Mouse (Mus musculus) neural tube, embryonic 12.5 days (tissue): ENCODE data around the gene Palld. TPM values are rescaled to one million over a fixed set of nuclear protein-coding genes. Genes with fewer than 3 reads are reported as not detected.

ENCODE experiments used
- ATAC-seq: fragments of 200-750 bp; cut with Nextera tagmentation; 2 replicates; pipeline ENCODE4 v1.8.0; 2017; ENCODE audit warnings: low read depth, mild to moderate bottlenecking, moderate TSS enrichment, moderate library complexity; ENCODE audit not compliant: low FRiP score
- H3K27ac ChIP-seq: fragments of 300-500 bp; sonication (generic); 2 replicates; pipeline ENCODE4 v1.5.1; 2016
- H3K27me3 ChIP-seq: fragments of 300-500 bp; sonication (generic); replicated peaks from 2 replicates; pipeline ENCODE4 v1.6.1; 2016; ENCODE audit warnings: mild to moderate bottlenecking
- H3K36me3 ChIP-seq: fragments of 300-500 bp; sonication (generic); 2 replicates; pipeline ENCODE4 v1.6.1; 2016; ENCODE audit warnings: mild to moderate bottlenecking
- H3K4me1 ChIP-seq: fragments of 300-500 bp; sonication (generic); 2 replicates; pipeline ENCODE4 v1.6.1; 2016
- H3K4me2 ChIP-seq: fragments of 300-500 bp; sonication (generic); replicated peaks from 2 replicates; pipeline ENCODE4 v1.6.1; 2016; ENCODE audit warnings: mild to moderate bottlenecking
- H3K4me3 ChIP-seq: fragments of 300-500 bp; sonication (generic); 2 replicates; pipeline ENCODE4 v1.5.1; 2016
- H3K9ac ChIP-seq: fragments of 300-500 bp; sonication (generic); 2 replicates; pipeline ENCODE4 v1.6.1; 2016; ENCODE audit warnings: mild to moderate bottlenecking
- H3K9me3 ChIP-seq: fragments of 300-500 bp; sonication (generic); 2 replicates; pipeline ENCODE4 v1.6.1; 2016; ENCODE audit warnings: mild to moderate bottlenecking
- WGBS: fragments of 180-500 bp; shearing (Covaris S2); methylation state at CpG from one replicate; pipeline ENCODE4 v1.1.7; 2016; 5-methylcytosine and 5-hydroxymethylcytosine counted together
- polyA plus RNA-seq: library from polyadenylated mRNA; unstranded; fragments of >200 nt; fragmentation: Nextera tagmentation; extraction: Ambion mirVana; gene quantifications from 2 replicates; pipeline ENCODE4 v1.2.1, GENCODE M21; 2016

The Palld gene
- polyA plus RNA-seq, 1 experiment from 2014 or later: 46.7 TPM

GRCm38 (mm10) chr8:61796537-61797050 is 105.9 kb downstream of the Palld start:
- no peak overlapping the region for H3K4me3 ChIP-seq
- H3K4me2 ChIP-seq: no peak overlapping the region
- H3K27ac ChIP-seq: no peak overlapping the region
- no peak for ATAC-seq
- H3K9ac ChIP-seq: no peak overlapping the region
- no peaks in the 10 kb centered on the region for H3K4me1 ChIP-seq
- H3K9me3 ChIP-seq: no peaks in the 10 kb centered on the region
- H3K27me3 ChIP-seq: no peaks in the 10 kb centered on the region
- WGBS: 88% methylated on average over 7 of the region's 7 CpGs
- H3K36me3 ChIP-seq: no peaks in the 10 kb centered on the region

DNA sequence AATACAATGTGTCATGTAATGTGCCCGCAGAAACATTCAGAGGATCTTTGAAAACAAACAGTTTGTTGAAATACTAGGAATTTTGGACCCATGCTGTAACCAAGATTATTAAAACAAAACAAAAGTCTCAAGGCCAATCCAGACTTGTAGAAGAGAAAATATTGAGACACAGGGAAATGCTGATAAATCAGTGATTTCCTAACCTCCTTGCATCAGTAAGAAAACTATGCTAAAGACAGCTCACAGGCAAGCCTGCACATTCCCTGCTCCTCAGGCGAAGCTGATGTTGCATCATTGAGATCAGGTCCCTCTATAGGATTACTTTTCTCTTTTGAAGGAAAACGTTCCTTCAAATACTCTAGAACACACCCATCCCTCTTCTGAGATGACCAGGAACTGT is 112.5 kb downstream of the Palld start:
- Histone ChIP-seq H3K4me2 (no peak overlapping the region), H3K9me3 (no peaks in the 10 kb centered on the region), H3K4me1 (no peaks in the 10 kb centered on the region), H3K27ac (no peak overlapping the region), H3K36me3 (no peaks in the 10 kb centered on the region), H3K9ac (no peak overlapping the region), H3K27me3 (no peaks in the 10 kb centered on the region), H3K4me3 (no peak overlapping the region)
- no peak for ATAC-seq
- WGBS: 79% methylated on average over 3 of the region's 3 CpGs

DNA sequence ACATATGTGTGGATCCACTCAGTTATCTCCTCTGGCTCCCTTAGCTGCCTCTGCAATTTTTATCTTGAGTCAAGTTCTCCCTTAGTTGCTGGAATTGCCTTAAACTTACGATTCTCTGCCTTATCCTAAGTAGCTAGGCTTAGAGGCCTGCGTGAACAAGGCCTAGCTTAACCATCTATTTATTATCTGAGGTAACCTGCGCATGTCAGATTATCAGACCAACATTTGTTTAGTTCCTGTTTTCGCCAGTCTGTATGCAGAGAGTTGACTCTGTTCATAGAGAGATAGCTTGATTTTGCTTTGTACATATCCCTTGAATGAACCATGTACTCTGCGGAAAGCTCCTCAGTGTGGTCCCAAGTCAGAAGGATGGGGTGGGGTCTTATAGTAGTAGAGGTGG is 113.2 kb downstream of the Palld start:
- WGBS: 94% methylated on average over 5 of the region's 5 CpGs
- H3K9ac ChIP-seq: no peak overlapping the region
- no peak overlapping the region for H3K4me2 ChIP-seq
- H3K9me3 ChIP-seq: no peaks in the 10 kb centered on the region
- no peaks in the 10 kb centered on the region for H3K4me1 ChIP-seq
- H3K4me3 ChIP-seq: no peak overlapping the region
- ATAC-seq: no peak
- no peaks in the 10 kb centered on the region for H3K36me3 ChIP-seq
- H3K27me3 ChIP-seq: no peaks in the 10 kb centered on the region
- no peak overlapping the region for H3K27ac ChIP-seq

GRCm38 (mm10) chr8:61782931-61783491 is 119.5 kb downstream of the Palld start:
- Histone ChIP-seq H3K4me2 (no peak overlapping the region), H3K4me3 (no peak overlapping the region), H3K9ac (no peak overlapping the region), H3K4me1 (no peaks in the 10 kb centered on the region), H3K9me3 (no peaks in the 10 kb centered on the region), H3K36me3 (no peaks in the 10 kb centered on the region), H3K27ac (no peak overlapping the region), H3K27me3 (no peaks in the 10 kb centered on the region)
- no peak for ATAC-seq
- 83% methylated on average over 7 of the region's 7 CpGs for WGBS

GRCm38 (mm10) chr8:61780652-61781257 is 121.7 kb downstream of the Palld start:
- H3K4me3 ChIP-seq: no peak overlapping the region
- ATAC-seq: no peak
- no peaks in the 10 kb centered on the region for H3K36me3 ChIP-seq
- H3K9ac ChIP-seq: no peak overlapping the region
- no peak overlapping the region for H3K27ac ChIP-seq
- 68% methylated on average over 5 of the region's 5 CpGs for WGBS
- no peak overlapping the region for H3K4me2 ChIP-seq
- no peaks in the 10 kb centered on the region for H3K9me3 ChIP-seq
- no peaks in the 10 kb centered on the region for H3K4me1 ChIP-seq
- no peaks in the 10 kb centered on the region for H3K27me3 ChIP-seq

DNA sequence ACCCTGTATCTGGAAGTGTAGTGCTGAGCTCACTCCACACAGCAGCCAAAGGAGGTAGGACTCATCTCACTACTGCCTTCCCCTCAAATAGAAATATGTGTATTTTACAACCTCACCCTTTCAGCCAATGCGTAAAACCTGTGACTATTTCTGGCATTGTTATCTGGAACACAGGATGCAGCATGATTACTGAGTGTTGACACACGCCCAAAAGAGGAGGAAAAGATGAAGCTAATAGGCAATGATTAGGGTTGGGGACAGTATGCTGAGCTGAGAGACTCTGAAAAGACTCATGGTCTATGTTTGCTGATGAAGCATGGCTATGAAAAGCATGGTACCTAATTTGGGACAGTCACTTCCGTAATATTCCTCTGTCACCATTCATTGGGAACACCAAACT is 124.3 kb downstream of the Palld start:
- Histone ChIP-seq H3K27me3 (no peaks in the 10 kb centered on the region), H3K36me3 (no peaks in the 10 kb centered on the region), H3K4me2 (no peak overlapping the region), H3K9me3 (no peaks in the 10 kb centered on the region), H3K4me1 (no peaks in the 10 kb centered on the region), H3K27ac (no peak overlapping the region), H3K9ac (no peak overlapping the region), H3K4me3 (no peak overlapping the region)
- 88% methylated on average over 3 of the region's 3 CpGs for WGBS
- no peak for ATAC-seq

- H3K4me1 ChIP-seq: no peaks in the 10 kb centered on the region
- H3K4me2 ChIP-seq: no peak overlapping the region
These were observed 125.9 kb downstream of the Palld start for GRCm38 (mm10) chr8:61776560-61776959.

DNA sequence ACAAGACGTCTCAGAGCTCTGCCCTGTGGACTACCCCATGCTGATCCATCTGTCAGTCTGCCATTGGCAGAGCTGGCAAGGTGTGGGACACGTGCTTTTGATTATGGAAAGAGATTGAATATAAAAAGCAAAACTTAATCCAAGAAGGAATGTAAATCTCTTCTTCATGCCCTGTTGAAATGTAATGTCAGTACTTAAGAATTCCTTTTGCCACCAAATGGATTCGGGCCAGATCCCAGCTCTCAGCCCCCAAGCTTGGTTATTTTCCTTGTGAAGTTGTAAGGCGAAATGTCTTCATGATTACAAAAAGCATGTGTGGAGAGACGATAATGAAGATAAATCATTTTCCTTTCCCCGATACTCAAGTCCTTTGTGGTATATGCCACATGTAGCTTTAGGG is 126.6 kb downstream of the Palld start:
- H3K27ac ChIP-seq: no peak overlapping the region
- WGBS: 75% methylated on average over 6 of the region's 6 CpGs
- H3K36me3 ChIP-seq: no peaks in the 10 kb centered on the region
- no peaks in the 10 kb centered on the region for H3K4me1 ChIP-seq
- no peak overlapping the region for H3K9ac ChIP-seq
- H3K4me2 ChIP-seq: no peak overlapping the region
- H3K9me3 ChIP-seq: no peaks in the 10 kb centered on the region
- H3K4me3 ChIP-seq: no peak overlapping the region
- no peak for ATAC-seq
- H3K27me3 ChIP-seq: no peaks in the 10 kb centered on the region

More at GRCm38 (mm10) chr8:61776560-61776959, 125.9 kb downstream of the Palld start:
- ATAC-seq: no peak
- Histone ChIP-seq H3K9ac (no peak overlapping the region), H3K4me3 (no peak overlapping the region), H3K27me3 (no peaks in the 10 kb centered on the region), H3K36me3 (no peaks in the 10 kb centered on the region), H3K27ac (no peak overlapping the region), H3K9me3 (no peaks in the 10 kb centered on the region)
- WGBS: 51% methylated on average over 9 of the region's 9 CpGs

DNA sequence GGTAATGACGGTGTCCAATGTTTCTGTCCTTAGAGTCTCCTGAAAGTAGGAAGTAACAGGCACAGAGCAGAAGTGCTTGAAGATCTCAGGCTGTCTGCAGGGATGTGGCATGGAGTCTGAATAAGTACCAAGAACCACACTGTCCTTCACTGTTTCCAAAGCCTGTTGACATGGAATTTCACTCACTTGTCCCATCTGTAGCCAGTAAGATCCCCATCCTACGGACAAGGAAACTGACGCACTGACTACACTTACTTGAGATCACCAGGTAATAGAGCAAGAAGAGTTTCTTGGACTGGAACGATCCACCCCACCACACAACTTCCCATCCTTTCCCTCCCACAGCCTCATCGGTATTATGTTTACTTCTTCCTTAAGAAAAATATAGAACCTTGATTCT is 128.3 kb downstream of the Palld start:
- Histone ChIP-seq H3K4me1 (no peaks in the 10 kb centered on the region), H3K27me3 (no peaks in the 10 kb centered on the region), H3K4me2 (no peak overlapping the region), H3K27ac (no peak overlapping the region), H3K9me3 (no peaks in the 10 kb centered on the region), H3K36me3 (no peaks in the 10 kb centered on the region), H3K4me3 (no peak overlapping the region), H3K9ac (no peak overlapping the region)
- 88% methylated on average over 5 of the region's 5 CpGs for WGBS
- ATAC-seq: no peak

GRCm38 (mm10) chr8:61773595-61774088 is 128.8 kb downstream of the Palld start:
- no peaks in the 10 kb centered on the region for H3K27me3 ChIP-seq
- H3K4me3 ChIP-seq: no peak overlapping the region
- H3K9ac ChIP-seq: no peak overlapping the region
- no peaks in the 10 kb centered on the region for H3K36me3 ChIP-seq
- no peak overlapping the region for H3K27ac ChIP-seq
- ATAC-seq: no peak
- 71% methylated on average over 4 of the region's 4 CpGs for WGBS
- H3K9me3 ChIP-seq: no peaks in the 10 kb centered on the region
- no peak overlapping the region for H3K4me2 ChIP-seq
- no peaks in the 10 kb centered on the region for H3K4me1 ChIP-seq

- no peak for ATAC-seq
- H3K27ac ChIP-seq: no peak overlapping the region
- no peak overlapping the region for H3K4me2 ChIP-seq
- no peak overlapping the region for H3K4me3 ChIP-seq
- no peaks in the 10 kb centered on the region for H3K4me1 ChIP-seq
- no peaks in the 10 kb centered on the region for H3K36me3 ChIP-seq
- H3K9me3 ChIP-seq: no peaks in the 10 kb centered on the region
- WGBS: 67% methylated on average over 3 of the region's 3 CpGs
- H3K27me3 ChIP-seq: no peaks in the 10 kb centered on the region
- no peak overlapping the region for H3K9ac ChIP-seq
These were observed 131.2 kb downstream of the Palld start for GRCm38 (mm10) chr8:61771328-61771727.

DNA sequence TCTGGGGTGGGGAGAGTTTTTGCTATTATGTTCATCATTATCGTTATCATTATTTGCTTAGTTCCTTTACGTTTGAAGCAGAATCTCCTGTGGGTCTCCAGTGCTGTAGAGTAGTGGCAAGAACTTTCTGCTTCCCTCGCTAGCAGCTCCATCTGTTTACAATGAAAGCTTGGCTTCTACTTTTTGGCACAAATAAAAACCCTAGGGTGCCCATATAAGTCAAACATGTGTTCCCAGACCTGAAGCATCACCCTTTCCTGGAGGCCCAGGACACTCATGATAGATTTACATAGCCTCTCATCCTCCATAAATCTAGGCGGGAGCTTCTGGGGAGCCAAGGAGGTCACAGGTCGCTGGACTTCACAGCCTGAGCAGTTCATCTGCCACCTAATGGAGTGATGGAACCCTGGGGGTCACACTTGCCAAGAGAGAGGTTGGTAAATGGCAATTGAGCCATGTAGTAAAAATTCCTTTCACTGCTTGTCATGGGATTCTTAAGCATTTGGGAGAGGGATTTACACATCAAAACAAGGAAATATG is 133.1 kb downstream of the Palld start:
- no peak overlapping the region for H3K9ac ChIP-seq
- H3K36me3 ChIP-seq: no peaks in the 10 kb centered on the region
- no peak overlapping the region for H3K4me3 ChIP-seq
- H3K4me1 ChIP-seq: no peaks in the 10 kb centered on the region
- H3K9me3 ChIP-seq: no peaks in the 10 kb centered on the region
- ATAC-seq: no peak
- 45% methylated on average over 5 of the region's 5 CpGs for WGBS
- no peaks in the 10 kb centered on the region for H3K27me3 ChIP-seq
- no peak overlapping the region for H3K4me2 ChIP-seq
- no peak overlapping the region for H3K27ac ChIP-seq
